Mouse (Mus musculus) intestine, postnatal 0 days (tissue): ENCODE results near the gene Ctsz. TPM values are rescaled to one million over a fixed set of nuclear protein-coding genes. Genes with fewer than 3 reads are reported as not detected.

ENCODE experiments used
- ATAC-seq: fragments of 200-750 bp; cut with Nextera tagmentation; 2 replicates; pipeline ENCODE4 v1.8.0; 2017; ENCODE audit warnings: mild to moderate bottlenecking, moderate TSS enrichment, moderate library complexity
- H3K27ac ChIP-seq: fragments of 300-500 bp; sonication (generic); 2 replicates; pipeline ENCODE4 v1.5.1; 2014; ENCODE audit warnings: mild to moderate bottlenecking, low read depth, low read length, moderate library complexity
- H3K27me3 ChIP-seq: fragments of 300-500 bp; sonication (generic); replicated peaks from 2 replicates; pipeline ENCODE4 v1.6.1; 2014; ENCODE audit warnings: low read length, mixed read lengths; ENCODE audit not compliant: control insufficient read depth, insufficient read depth
- H3K36me3 ChIP-seq: fragments of 300-500 bp; sonication (generic); 2 replicates; pipeline ENCODE4 v1.6.1; 2014; ENCODE audit warnings: mild to moderate bottlenecking, moderate library complexity; ENCODE audit not compliant: control insufficient read depth, insufficient read depth
- H3K4me1 ChIP-seq: fragments of 300-500 bp; sonication (generic); replicated peaks from 2 replicates; pipeline ENCODE4 v1.6.1; 2014; ENCODE audit warnings: antibody characterized with exemption, low read length, mixed read lengths; ENCODE audit not compliant: control insufficient read depth, insufficient read depth
- H3K4me2 ChIP-seq: fragments of 300-500 bp; sonication (generic); replicated peaks from 2 replicates; pipeline ENCODE4 v1.6.1; 2014; ENCODE audit warnings: low read depth, mild to moderate bottlenecking, moderate library complexity
- H3K4me3 ChIP-seq: fragments of 300-500 bp; sonication (generic); 2 replicates; pipeline ENCODE4 v1.5.1; 2014; ENCODE audit warnings: low read depth, low read length
- H3K9ac ChIP-seq: fragments of 300-500 bp; sonication (generic); 2 replicates; pipeline ENCODE4 v1.6.1; 2014; ENCODE audit warnings: mild to moderate bottlenecking, low read depth, low read length
- H3K9me3 ChIP-seq: fragments of 300-500 bp; sonication (generic); 2 replicates; pipeline ENCODE4 v1.6.1; 2016; ENCODE audit warnings: mixed run types; ENCODE audit not compliant: control insufficient read depth
- CTCF ChIP-seq: sonication (generic); IDR thresholded peaks from 2 replicates; pipeline ENCODE4 v1.5.1; 2016; ENCODE audit warnings: low read depth, mild to moderate bottlenecking, control low read depth, antibody characterized with exemption, moderate library complexity
- WGBS: fragments of 180-500 bp; shearing (Covaris S2); extraction: QIAGEN DNeasy Blood & Tissue Kit; methylation state at CpG from one replicate; pipeline ENCODE4 v1.1.7; 2014; 5-methylcytosine and 5-hydroxymethylcytosine counted together
- polyA plus RNA-seq: library from polyadenylated mRNA; unstranded; fragments of >200 nt; fragmentation: Nextera tagmentation; extraction: Ambion mirVana; gene quantifications from 2 replicates; pipeline ENCODE4 v1.2.1, GENCODE M21; 2015

Ctsz gene
- 829 and 892 TPM in 2 replicates for polyA plus RNA-seq

DNA sequence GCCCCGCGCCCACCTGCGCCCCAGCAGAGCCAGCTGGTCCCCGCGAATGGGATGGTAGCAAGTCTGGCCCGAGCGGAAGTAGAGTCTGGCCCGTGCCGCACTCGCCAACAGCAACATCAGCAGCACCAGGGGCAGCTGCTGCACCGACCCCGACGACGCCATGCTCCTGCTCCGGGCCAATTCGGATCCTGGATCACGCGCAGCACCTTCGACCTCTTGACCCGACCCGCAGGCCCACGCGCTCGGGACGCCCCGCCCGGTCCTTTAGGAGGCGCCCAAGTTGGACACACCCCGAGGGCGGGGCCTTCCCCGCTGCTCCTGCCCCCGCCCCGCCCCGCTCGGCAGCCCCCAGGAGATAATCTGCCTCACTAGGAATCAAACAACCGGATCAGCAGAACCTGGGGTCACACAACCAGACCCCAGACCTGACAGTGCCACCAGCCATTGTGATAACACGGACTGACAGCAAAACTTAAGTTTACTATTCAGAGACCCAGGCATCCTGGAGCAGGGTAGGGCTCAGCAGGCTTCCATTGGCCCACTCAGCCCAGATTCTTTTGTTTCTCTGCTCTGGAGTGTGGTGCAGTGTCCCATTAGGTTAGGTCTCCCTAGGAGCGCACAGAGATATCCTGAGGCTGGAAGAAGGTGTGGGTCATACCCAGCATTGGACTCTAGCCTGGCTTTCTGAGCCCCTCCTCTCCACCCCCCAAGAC is at the start of gene Ctsz:
TSS of gene Ctsz (minus strand) at position 303 of the 713 bp plus-strand sequence.
- H3K4me3 ChIP-seq = peak within 1 kb of the TSS; percentile 62
- peak within 1 kb of the TSS; percentile 92 for H3K27ac ChIP-seq
- peak; percentile 55 for ATAC-seq
- no peaks in the 10 kb centered on the region for H3K27me3 ChIP-seq
- no peaks in the 10 kb centered on the region for H3K9me3 ChIP-seq
- 1% methylated on average over 36 of the region's 38 CpGs for WGBS
- H3K36me3 ChIP-seq = peaks cover 20% of the 10 kb centered on the region
- H3K4me1 ChIP-seq = peaks cover 3% of the 10 kb centered on the region
- H3K4me2 ChIP-seq = peak within 1 kb of the TSS; percentile 88
- H3K9ac ChIP-seq = peak within 1 kb of the TSS; percentile 70
- TF ChIP-seq CTCF = no peak

- no peaks in the 10 kb centered on the region for H3K4me1 ChIP-seq
- no peaks in the 10 kb centered on the region for H3K27me3 ChIP-seq
- ATAC-seq = no peak
- H3K36me3 ChIP-seq = no peaks in the 10 kb centered on the region
- H3K9me3 ChIP-seq = no peaks in the 10 kb centered on the region
- 61% methylated on average over 5 of the region's 5 CpGs for WGBS
- H3K9ac ChIP-seq = no peak overlapping the region
- no peak overlapping the region for H3K27ac ChIP-seq
- no peak for TF ChIP-seq CTCF
- H3K4me2 ChIP-seq = no peak overlapping the region
- H3K4me3 ChIP-seq = no peak overlapping the region
Observed at GRCm38 (mm10) chr2:174487005-174487404, 48.2 kb upstream of the Ctsz start.

DNA sequence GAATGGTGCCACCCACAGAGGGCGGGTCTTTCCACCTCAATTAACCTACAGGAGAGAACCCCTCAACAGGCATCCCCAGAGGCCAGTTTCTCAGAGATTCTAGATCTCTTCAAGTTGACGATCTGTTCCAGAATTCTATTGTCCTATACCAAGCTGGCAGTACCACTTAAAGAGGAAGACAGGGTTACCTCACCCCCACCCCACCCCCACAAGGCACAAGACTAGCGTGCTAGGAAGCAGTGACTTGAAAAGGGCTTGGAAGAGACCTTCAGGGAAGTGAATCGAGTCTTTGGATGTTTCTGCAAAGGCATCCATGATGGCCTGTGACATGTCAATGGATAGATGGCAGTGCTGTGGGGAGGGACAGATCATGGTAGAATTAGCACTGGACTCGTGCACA is 39.9 kb upstream of the Ctsz start:
- Histone ChIP-seq H3K27me3 (no peaks in the 10 kb centered on the region), H3K4me1 (0 out of 2 replicates have a peak, but pooled peaks cover 3% of the 10 kb centered on the region), H3K9me3 (no peaks in the 10 kb centered on the region), H3K4me2 (no peak overlapping the region), H3K36me3 (no peaks in the 10 kb centered on the region), H3K4me3 (no peak overlapping the region), H3K27ac (peak overlapping the region; percentile 86; the same call in 1 of the 2 replicates), H3K9ac (no peak overlapping the region)
- no peak for TF ChIP-seq CTCF
- 75% methylated on average over 5 of the region's 5 CpGs for WGBS
- ATAC-seq = no peak

DNA sequence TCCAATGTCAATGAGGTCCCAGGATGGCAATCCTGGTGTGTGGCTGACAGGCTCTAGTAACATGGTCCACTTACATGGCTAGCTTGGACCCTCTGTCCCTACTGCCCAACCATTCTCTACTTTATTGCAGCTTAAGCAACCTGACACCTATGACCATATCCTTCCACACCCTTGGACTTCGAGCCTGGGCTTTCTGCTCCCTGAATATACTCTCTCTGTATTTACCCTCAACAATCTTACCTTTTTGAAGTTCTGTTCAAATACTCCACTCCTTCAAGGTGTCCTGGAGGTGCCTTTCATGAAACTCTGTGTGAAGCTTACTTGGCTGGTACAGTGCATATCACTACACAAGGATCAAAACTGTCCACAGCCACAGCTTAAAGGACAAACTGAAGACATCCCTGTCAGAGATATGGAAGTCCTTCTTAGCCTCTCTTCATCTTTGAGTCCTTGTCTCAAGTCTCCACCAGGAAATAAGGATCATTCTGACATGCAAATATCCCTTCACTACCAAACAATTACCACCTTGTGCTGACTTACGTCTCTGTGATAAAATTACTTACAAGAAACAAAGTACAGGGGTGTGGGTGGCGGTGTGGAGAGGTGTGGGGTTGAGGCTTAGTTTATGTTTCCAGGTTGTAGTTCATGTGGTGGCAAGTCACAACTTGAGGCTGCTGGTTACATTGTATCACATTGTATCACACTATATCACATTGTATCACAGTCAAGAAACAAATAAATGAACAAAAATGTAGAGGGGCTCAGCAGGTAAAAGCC is 38.9 kb upstream of the Ctsz start:
- peaks cover 7% of the 10 kb centered on the region; the same call in 1 of the 2 replicates for H3K4me1 ChIP-seq
- no peaks in the 10 kb centered on the region for H3K27me3 ChIP-seq
- ATAC-seq = peak; percentile 77
- peak overlapping the region; percentile 86 for H3K27ac ChIP-seq
- H3K4me2 ChIP-seq = no peak overlapping the region; the same call in 1 of the 2 replicates
- TF ChIP-seq CTCF = no peak
- 31% methylated on average over 3 of the region's 3 CpGs for WGBS
- H3K36me3 ChIP-seq = no peaks in the 10 kb centered on the region
- H3K9me3 ChIP-seq = no peaks in the 10 kb centered on the region
- H3K4me3 ChIP-seq = no peak overlapping the region
- no peak overlapping the region for H3K9ac ChIP-seq

DNA sequence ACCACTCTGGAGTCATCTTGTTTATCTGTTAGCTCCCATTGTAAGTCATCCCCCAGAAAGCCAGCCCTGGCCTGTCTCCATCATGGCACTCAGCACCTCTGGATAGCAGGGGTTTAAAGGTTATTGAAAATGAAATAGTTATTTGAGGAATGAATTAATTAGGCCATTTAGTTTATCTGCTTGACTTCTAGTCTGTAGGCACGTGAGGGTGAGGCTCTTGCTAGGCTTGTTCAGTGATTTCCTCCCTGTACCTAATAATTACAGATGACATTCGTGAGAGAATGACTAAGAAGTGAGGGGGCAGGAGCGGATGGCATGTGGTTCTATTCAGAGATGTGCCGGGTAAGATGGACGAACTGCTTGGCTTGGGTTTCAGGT is 34.7 kb upstream of the Ctsz start:
- 64% methylated on average over 5 of the region's 5 CpGs for WGBS
- Histone ChIP-seq H3K27me3 (no peaks in the 10 kb centered on the region), H3K4me2 (peak overlapping the region; percentile 82), H3K4me3 (peak overlapping the region; percentile 65; the same call in 1 of the 2 replicates), H3K27ac (peak overlapping the region; percentile 92), H3K9ac (peak overlapping the region; percentile 58; the same call in 1 of the 2 replicates), H3K4me1 (peaks cover 20% of the 10 kb centered on the region), H3K9me3 (no peaks in the 10 kb centered on the region), H3K36me3 (peaks cover 10% of the 10 kb centered on the region)
- no peak for ATAC-seq
- TF ChIP-seq CTCF = no peak

- peaks cover 20% of the 10 kb centered on the region for H3K4me1 ChIP-seq
- peak; percentile 38 for TF ChIP-seq CTCF
- peak within 1 kb of the TSS; percentile 65 for H3K4me3 ChIP-seq
- no peaks in the 10 kb centered on the region for H3K27me3 ChIP-seq
- H3K27ac ChIP-seq = peak within 1 kb of the TSS; percentile 92
- ATAC-seq = peak; percentile 97
- peak within 1 kb of the TSS; percentile 82 for H3K4me2 ChIP-seq
- peaks cover 15% of the 10 kb centered on the region for H3K36me3 ChIP-seq
- H3K9ac ChIP-seq = peak within 1 kb of the TSS; percentile 81
- H3K9me3 ChIP-seq = no peaks in the 10 kb centered on the region
- WGBS = under 1% methylated on average over 53 of the region's 53 CpGs
Observed at GRCm38 (mm10) chr2:174472818-174473549, 34.1 kb upstream of the Ctsz start, which contains the start of gene Prelid3b. Prelid3b (minus strand) TSS chr2:174473081.
